Mouse (Mus musculus) neural tube, embryonic 11.5 days (tissue): ENCODE data around the gene Tmem33. TPM values are rescaled to one million over a fixed set of nuclear protein-coding genes. Genes with fewer than 3 reads are reported as not detected.

Source experiments
- ATAC-seq: fragments of 200-750 bp; cut with Nextera tagmentation; 2 replicates; pipeline ENCODE4 v1.8.0; 2017; ENCODE audit warnings: moderate number of reproducible peaks, mild to moderate bottlenecking, moderate TSS enrichment, moderate library complexity; ENCODE audit not compliant: insufficient read depth, low FRiP score, low TSS enrichment
- DNase-seq: peaks from one replicate; pipeline ENCODE4 v3.0.0-alpha.2; 2015; ENCODE audit warnings: low spot score
- H3K27ac ChIP-seq: fragments of 300-500 bp; sonication (generic); 2 replicates; pipeline ENCODE4 v1.5.1; 2014; ENCODE audit warnings: low read depth, mild to moderate bottlenecking, low read length
- H3K27me3 ChIP-seq: fragments of 300-500 bp; sonication (generic); 2 replicates; pipeline ENCODE4 v1.6.1; 2014; ENCODE audit warnings: mild to moderate bottlenecking, low read length, mixed read lengths; ENCODE audit not compliant: control insufficient read depth, insufficient read depth
- H3K36me3 ChIP-seq: fragments of 300-500 bp; sonication (generic); 2 replicates; pipeline ENCODE4 v1.6.1; 2014; ENCODE audit warnings: mild to moderate bottlenecking, low read length, moderate library complexity, mixed read lengths; ENCODE audit not compliant: control insufficient read depth, insufficient read depth
- H3K4me1 ChIP-seq: fragments of 300-500 bp; sonication (generic); 2 replicates; pipeline ENCODE4 v1.6.1; 2014; ENCODE audit warnings: low read length, mixed read lengths; ENCODE audit not compliant: control insufficient read depth, insufficient read depth
- H3K4me2 ChIP-seq: fragments of 300-500 bp; sonication (generic); 2 replicates; pipeline ENCODE4 v1.6.1; 2014; ENCODE audit warnings: low read depth, mild to moderate bottlenecking, moderate library complexity
- H3K4me3 ChIP-seq: fragments of 300-500 bp; sonication (generic); 2 replicates; pipeline ENCODE4 v1.5.1; 2014; ENCODE audit warnings: low read depth, low read length
- H3K9ac ChIP-seq: fragments of 300-500 bp; sonication (generic); 2 replicates; pipeline ENCODE4 v1.6.1; 2014; ENCODE audit warnings: mild to moderate bottlenecking, low read length
- H3K9me3 ChIP-seq: fragments of 300-500 bp; sonication (generic); 2 replicates; pipeline ENCODE4 v1.6.1; 2016; ENCODE audit warnings: low read length; ENCODE audit not compliant: control insufficient read depth
- WGBS: fragments of 180-500 bp; shearing (Covaris S2); extraction: QIAGEN DNeasy Blood & Tissue Kit; methylation state at CpG from one replicate; pipeline ENCODE4 v1.1.7; 2014; 5-methylcytosine and 5-hydroxymethylcytosine counted together
- polyA plus RNA-seq: library from polyadenylated mRNA; unstranded; fragments of >200 nt; fragmentation: Nextera tagmentation; extraction: Ambion mirVana; gene quantifications from 2 replicates; pipeline ENCODE4 v1.2.1, GENCODE M21; 2014

The Tmem33 gene
- polyA plus RNA-seq, 1 experiment from 2014 or later = 104 TPM

GRCm38 (mm10) chr5:67269309-67269708, 8.9 kb downstream of the Tmem33 start:
- H3K4me3 ChIP-seq = no peak overlapping the region
- WGBS = 94% methylated on average over 8 of the region's 8 CpGs
- no peak for DNase-seq
- H3K9me3 ChIP-seq = no peaks in the 10 kb centered on the region
- ATAC-seq = no peak
- no peaks in the 10 kb centered on the region for H3K4me1 ChIP-seq
- no peak overlapping the region for H3K9ac ChIP-seq
- peaks cover 12% of the 10 kb centered on the region; the same call in 1 of the 2 replicates for H3K36me3 ChIP-seq
- no peak overlapping the region for H3K27ac ChIP-seq
- H3K4me2 ChIP-seq = no peak overlapping the region
- no peaks in the 10 kb centered on the region for H3K27me3 ChIP-seq

- ATAC-seq (no peak), DNase-seq (no peak)
- no peak overlapping the region for H3K4me2 ChIP-seq
- H3K36me3 ChIP-seq = 0 out of 2 replicates have a peak, but pooled peaks cover 2% of the 10 kb centered on the region
- WGBS = 94% methylated on average over 9 of the region's 9 CpGs
- no peaks in the 10 kb centered on the region for H3K4me1 ChIP-seq
- H3K9me3 ChIP-seq = no peaks in the 10 kb centered on the region
- H3K27me3 ChIP-seq = no peaks in the 10 kb centered on the region
- no peak overlapping the region for H3K27ac ChIP-seq
- H3K9ac ChIP-seq = no peak overlapping the region
- no peak overlapping the region for H3K4me3 ChIP-seq
Observed at GRCm38 (mm10) chr5:67279407-67279806, 19.0 kb downstream of the Tmem33 start.

- DNase-seq (no peak), ATAC-seq (no peak)
- no peaks in the 10 kb centered on the region for H3K9me3 ChIP-seq
- no peak overlapping the region for H3K4me3 ChIP-seq
- no peak overlapping the region for H3K27ac ChIP-seq
- no peak overlapping the region for H3K9ac ChIP-seq
- no peaks in the 10 kb centered on the region for H3K4me1 ChIP-seq
- 0 out of 2 replicates have a peak, but pooled peaks cover 2% of the 10 kb centered on the region for H3K36me3 ChIP-seq
- H3K4me2 ChIP-seq = no peak overlapping the region
- 91% methylated on average over 4 of the region's 4 CpGs for WGBS
- no peaks in the 10 kb centered on the region for H3K27me3 ChIP-seq
Observed at GRCm38 (mm10) chr5:67279840-67280239, 19.5 kb downstream of the Tmem33 start.

GRCm38 (mm10) chr5:67280400-67280799, 20.0 kb downstream of the Tmem33 start:
- Histone ChIP-seq H3K9ac (no peak overlapping the region), H3K27me3 (no peaks in the 10 kb centered on the region), H3K4me1 (no peaks in the 10 kb centered on the region), H3K36me3 (0 out of 2 replicates have a peak, but pooled peaks cover 5% of the 10 kb centered on the region), H3K9me3 (no peaks in the 10 kb centered on the region), H3K27ac (no peak overlapping the region), H3K4me2 (no peak overlapping the region), H3K4me3 (no peak overlapping the region)
- ATAC-seq (no peak), DNase-seq (no peak)
- WGBS = 98% methylated on average over 4 of the region's 4 CpGs

- 70% methylated on average over 3 of the region's 3 CpGs for WGBS
- Histone ChIP-seq H3K4me2 (no peak overlapping the region), H3K27me3 (no peaks in the 10 kb centered on the region), H3K36me3 (no peaks in the 10 kb centered on the region; the same call in 1 of the 2 replicates), H3K4me3 (no peak overlapping the region), H3K9me3 (no peaks in the 10 kb centered on the region), H3K27ac (no peak overlapping the region), H3K9ac (no peak overlapping the region), H3K4me1 (no peaks in the 10 kb centered on the region)
- ATAC-seq = no peak
- no peak for DNase-seq
Observed at GRCm38 (mm10) chr5:67295029-67295428, 34.7 kb downstream of the Tmem33 start.

GRCm38 (mm10) chr5:67295682-67296081, 35.3 kb downstream of the Tmem33 start:
- Histone ChIP-seq H3K4me1 (no peaks in the 10 kb centered on the region), H3K27ac (no peak overlapping the region), H3K4me3 (no peak overlapping the region), H3K36me3 (no peaks in the 10 kb centered on the region; the same call in 1 of the 2 replicates), H3K27me3 (no peaks in the 10 kb centered on the region), H3K9ac (no peak overlapping the region), H3K9me3 (no peaks in the 10 kb centered on the region), H3K4me2 (no peak overlapping the region)
- DNase-seq (no peak), ATAC-seq (no peak)
- 94% methylated on average over 6 of the region's 6 CpGs for WGBS

GRCm38 (mm10) chr5:67296171-67296570, 35.8 kb downstream of the Tmem33 start:
- DNase-seq (no peak), ATAC-seq (no peak)
- Histone ChIP-seq H3K27ac (no peak overlapping the region), H3K4me1 (no peaks in the 10 kb centered on the region), H3K4me3 (no peak overlapping the region), H3K9ac (no peak overlapping the region), H3K4me2 (no peak overlapping the region), H3K9me3 (no peaks in the 10 kb centered on the region), H3K27me3 (no peaks in the 10 kb centered on the region), H3K36me3 (no peaks in the 10 kb centered on the region; the same call in 1 of the 2 replicates)
- 79% methylated on average over 1 of the region's 1 CpGs for WGBS

GRCm38 (mm10) chr5:67297026-67297813, 36.9 kb downstream of the Tmem33 start:
- no peak overlapping the region for H3K4me3 ChIP-seq
- no peaks in the 10 kb centered on the region; the same call in 1 of the 2 replicates for H3K36me3 ChIP-seq
- 93% methylated on average over 5 of the region's 5 CpGs for WGBS
- no peak for DNase-seq
- H3K9me3 ChIP-seq = no peaks in the 10 kb centered on the region
- no peak overlapping the region for H3K4me2 ChIP-seq
- no peaks in the 10 kb centered on the region for H3K27me3 ChIP-seq
- H3K27ac ChIP-seq = no peak overlapping the region
- H3K9ac ChIP-seq = no peak overlapping the region
- H3K4me1 ChIP-seq = no peaks in the 10 kb centered on the region
- no peak for ATAC-seq

- H3K27ac ChIP-seq = no peak overlapping the region
- no peaks in the 10 kb centered on the region for H3K36me3 ChIP-seq
- ATAC-seq (no peak), DNase-seq (no peak)
- WGBS = 92% methylated on average over 6 of the region's 6 CpGs
- H3K4me2 ChIP-seq = no peak overlapping the region
- no peak overlapping the region for H3K4me3 ChIP-seq
- H3K4me1 ChIP-seq = no peaks in the 10 kb centered on the region
- no peaks in the 10 kb centered on the region for H3K9me3 ChIP-seq
- no peaks in the 10 kb centered on the region for H3K27me3 ChIP-seq
- H3K9ac ChIP-seq = no peak overlapping the region
Observed at GRCm38 (mm10) chr5:67299847-67300412, 39.6 kb downstream of the Tmem33 start.
